Mouse (Mus musculus): Measurements from ENCODE around the gene Cep57. TPM values are rescaled to one million over a fixed set of nuclear protein-coding genes. Genes with fewer than 3 reads are reported as not detected.
A peak's percentile ranks its signal among the peaks of the same experiment; 100 is the strongest.

Gene Cep57
- polyA plus RNA-seq, 1 experiment from 2014 or later = 43.5 TPM

- Histone ChIP-seq H3K9ac (ENCODE audit: low read length) (no peak overlapping the region), H3K27me3 (ENCODE audit: control insufficient read depth, insufficient read depth, low read length) (no peaks in the 10 kb centered on the region), H3K36me3 (ENCODE audit: control insufficient read depth, insufficient read depth, low read length) (peaks cover 8% of the 10 kb centered on the region; the same call in 1 of the 2 replicates), H3K4me1 (ENCODE audit: control insufficient read depth, insufficient read depth, low read length) (no peaks in the 10 kb centered on the region), H3K27ac (ENCODE audit: low read length) (no peak overlapping the region), H3K4me2 (ENCODE audit: low read depth, low read length) (no peak overlapping the region), H3K9me3 (replicated peaks; ENCODE audit: control insufficient read depth, low read length) (no peaks in the 10 kb centered on the region), H3K4me3 (replicated peaks; ENCODE audit: low read length) (no peak overlapping the region)
- WGBS = 84% methylated on average over 3 of the region's 3 CpGs
- no peak for ATAC-seq (ENCODE audit: insufficient read depth, low FRiP score)
Observed at GRCm38 (mm10) chr9:13847591-13847990, 20.7 kb upstream of the Cep57 start.

GRCm38 (mm10) chr9:13836726-13837125 lies 9.8 kb upstream of the Cep57 start:
- no peaks in the 10 kb centered on the region for H3K4me1 ChIP-seq (ENCODE audit: control insufficient read depth, insufficient read depth, low read length)
- no peak overlapping the region for H3K27ac ChIP-seq (ENCODE audit: low read length)
- WGBS = 59% methylated on average over 2 of the region's 2 CpGs
- H3K4me3 ChIP-seq (replicated peaks; ENCODE audit: low read length) = no peak overlapping the region
- no peak for ATAC-seq (ENCODE audit: insufficient read depth, low FRiP score)
- no peaks in the 10 kb centered on the region for H3K27me3 ChIP-seq (ENCODE audit: control insufficient read depth, insufficient read depth, low read length)
- no peaks in the 10 kb centered on the region for H3K9me3 ChIP-seq (replicated peaks; ENCODE audit: control insufficient read depth, low read length)
- H3K9ac ChIP-seq (ENCODE audit: low read length) = no peak overlapping the region
- H3K36me3 ChIP-seq (ENCODE audit: control insufficient read depth, insufficient read depth, low read length) = peaks cover 31% of the 10 kb centered on the region
- no peak overlapping the region for H3K4me2 ChIP-seq (ENCODE audit: low read depth, low read length)

- peaks cover 29% of the 10 kb centered on the region for H3K36me3 ChIP-seq (ENCODE audit: control insufficient read depth, insufficient read depth, low read length)
- no peak overlapping the region for H3K9ac ChIP-seq (ENCODE audit: low read length)
- ATAC-seq (ENCODE audit: insufficient read depth, low FRiP score) = no peak
- no peak overlapping the region for H3K27ac ChIP-seq (ENCODE audit: low read length)
- 78% methylated on average over 3 of the region's 3 CpGs for WGBS
- no peaks in the 10 kb centered on the region for H3K9me3 ChIP-seq (replicated peaks; ENCODE audit: control insufficient read depth, low read length)
- H3K4me2 ChIP-seq (ENCODE audit: low read depth, low read length) = no peak overlapping the region
- H3K4me1 ChIP-seq (ENCODE audit: control insufficient read depth, insufficient read depth, low read length) = no peaks in the 10 kb centered on the region
- H3K4me3 ChIP-seq (replicated peaks; ENCODE audit: low read length) = no peak overlapping the region
- no peaks in the 10 kb centered on the region for H3K27me3 ChIP-seq (ENCODE audit: control insufficient read depth, insufficient read depth, low read length)
Observed at GRCm38 (mm10) chr9:13835256-13835655, 8.3 kb upstream of the Cep57 start.

GRCm38 (mm10) chr9:13828087-13828441 lies 1.2 kb upstream of the Cep57 start:
- peaks cover 13% of the 10 kb centered on the region for H3K4me1 ChIP-seq (ENCODE audit: control insufficient read depth, insufficient read depth, low read length)
- peaks cover 11% of the 10 kb centered on the region; the same call in 1 of the 2 replicates for H3K36me3 ChIP-seq (ENCODE audit: control insufficient read depth, insufficient read depth, low read length)
- WGBS = under 1% methylated on average over 23 of the region's 23 CpGs

GRCm38 (mm10) chr9:13827406-13828086 lies 639 bp upstream of the Cep57 start, which contains the start of gene Fam76b:
Gene Fam76b, plus strand, starts transcription at chr9:13827716.
- Histone ChIP-seq H3K9ac (ENCODE audit: low read length) (peak within 1 kb of the TSS; percentile 94), H3K4me2 (ENCODE audit: low read depth, low read length) (peak within 1 kb of the TSS; percentile 90), H3K36me3 (ENCODE audit: control insufficient read depth, insufficient read depth, low read length) (peaks cover 11% of the 10 kb centered on the region; the same call in 1 of the 2 replicates), H3K27me3 (ENCODE audit: control insufficient read depth, insufficient read depth, low read length) (no peaks in the 10 kb centered on the region), H3K4me1 (ENCODE audit: control insufficient read depth, insufficient read depth, low read length) (peaks cover 13% of the 10 kb centered on the region), H3K27ac (ENCODE audit: low read length) (peak within 1 kb of the TSS; percentile 99), H3K4me3 (replicated peaks; ENCODE audit: low read length) (peak within 1 kb of the TSS; percentile 87), H3K9me3 (replicated peaks; ENCODE audit: control insufficient read depth, low read length) (no peaks in the 10 kb centered on the region)
- under 1% methylated on average over 64 of the region's 67 CpGs for WGBS
- peak; percentile 94 for ATAC-seq (ENCODE audit: insufficient read depth, low FRiP score)

More at GRCm38 (mm10) chr9:13828087-13828441, 1.2 kb upstream of the Cep57 start:
- Histone ChIP-seq H3K9ac (ENCODE audit: low read length) (peak overlapping the region; percentile 92), H3K4me2 (ENCODE audit: low read depth, low read length) (peak overlapping the region; percentile 90), H3K27ac (ENCODE audit: low read length) (peak overlapping the region; percentile 95), H3K4me3 (replicated peaks; ENCODE audit: low read length) (peak overlapping the region; percentile 87), H3K9me3 (replicated peaks; ENCODE audit: control insufficient read depth, low read length) (no peaks in the 10 kb centered on the region), H3K27me3 (ENCODE audit: control insufficient read depth, insufficient read depth, low read length) (no peaks in the 10 kb centered on the region)
- ATAC-seq (ENCODE audit: insufficient read depth, low FRiP score) = peak; percentile 12

- Histone ChIP-seq H3K36me3 (ENCODE audit: control insufficient read depth, insufficient read depth, low read length) (peaks cover 5% of the 10 kb centered on the region; the same call in 1 of the 2 replicates), H3K4me2 (ENCODE audit: low read depth, low read length) (peak overlapping the region; percentile 79), H3K9me3 (replicated peaks; ENCODE audit: control insufficient read depth, low read length) (no peaks in the 10 kb centered on the region), H3K4me3 (replicated peaks; ENCODE audit: low read length) (peak overlapping the region; percentile 87), H3K27ac (ENCODE audit: low read length) (peak overlapping the region; percentile 99), H3K9ac (ENCODE audit: low read length) (peak overlapping the region; percentile 94), H3K4me1 (ENCODE audit: control insufficient read depth, insufficient read depth, low read length) (peaks cover 13% of the 10 kb centered on the region), H3K27me3 (ENCODE audit: control insufficient read depth, insufficient read depth, low read length) (no peaks in the 10 kb centered on the region)
- ATAC-seq (ENCODE audit: insufficient read depth, low FRiP score) = peak; percentile 14; the same call in 1 of the 2 replicates
- 0% methylated on average over 31 of the region's 31 CpGs for WGBS
Observed at GRCm38 (mm10) chr9:13826391-13826805, 509 bp downstream of the Cep57 start.

GRCm38 (mm10) chr9:13825896-13826295 lies 1.0 kb downstream of the Cep57 start:
- Histone ChIP-seq H3K4me1 (ENCODE audit: control insufficient read depth, insufficient read depth, low read length) (peaks cover 13% of the 10 kb centered on the region), H3K4me2 (ENCODE audit: low read depth, low read length) (peak overlapping the region; percentile 79), H3K36me3 (ENCODE audit: control insufficient read depth, insufficient read depth, low read length) (peaks cover under 1% of the 10 kb centered on the region; the same call in 1 of the 2 replicates), H3K9me3 (replicated peaks; ENCODE audit: control insufficient read depth, low read length) (no peaks in the 10 kb centered on the region), H3K9ac (ENCODE audit: low read length) (peak overlapping the region; percentile 94), H3K27ac (ENCODE audit: low read length) (peak overlapping the region; percentile 99), H3K4me3 (replicated peaks; ENCODE audit: low read length) (peak overlapping the region; percentile 87), H3K27me3 (ENCODE audit: control insufficient read depth, insufficient read depth, low read length) (no peaks in the 10 kb centered on the region)
- 1% methylated on average over 8 of the region's 8 CpGs for WGBS
- no peak for ATAC-seq (ENCODE audit: insufficient read depth, low FRiP score)

GRCm38 (mm10) chr9:13820774-13821173 lies 6.1 kb downstream of the Cep57 start:
- Histone ChIP-seq H3K9me3 (replicated peaks; ENCODE audit: control insufficient read depth, low read length) (no peaks in the 10 kb centered on the region), H3K36me3 (ENCODE audit: control insufficient read depth, insufficient read depth, low read length) (peaks cover 26% of the 10 kb centered on the region), H3K9ac (ENCODE audit: low read length) (no peak overlapping the region), H3K27ac (ENCODE audit: low read length) (no peak overlapping the region), H3K4me1 (ENCODE audit: control insufficient read depth, insufficient read depth, low read length) (peaks cover 8% of the 10 kb centered on the region), H3K4me2 (ENCODE audit: low read depth, low read length) (no peak overlapping the region), H3K27me3 (ENCODE audit: control insufficient read depth, insufficient read depth, low read length) (no peaks in the 10 kb centered on the region), H3K4me3 (replicated peaks; ENCODE audit: low read length) (no peak overlapping the region)
- 92% methylated on average over 3 of the region's 3 CpGs for WGBS
- ATAC-seq (ENCODE audit: insufficient read depth, low FRiP score) = no peak

- WGBS = 93% methylated on average over 9 of the region's 9 CpGs
Observed at GRCm38 (mm10) chr9:13818369-13818768, 8.5 kb downstream of the Cep57 start.

More at GRCm38 (mm10) chr9:13818369-13818768, 8.5 kb downstream of the Cep57 start:
- no peaks in the 10 kb centered on the region for H3K9me3 ChIP-seq (replicated peaks; ENCODE audit: control insufficient read depth, low read length)
- peaks cover 35% of the 10 kb centered on the region for H3K36me3 ChIP-seq (ENCODE audit: control insufficient read depth, insufficient read depth, low read length)
- H3K4me2 ChIP-seq (ENCODE audit: low read depth, low read length) = no peak overlapping the region
- H3K27me3 ChIP-seq (ENCODE audit: control insufficient read depth, insufficient read depth, low read length) = no peaks in the 10 kb centered on the region
- H3K9ac ChIP-seq (ENCODE audit: low read length) = no peak overlapping the region
- no peak overlapping the region for H3K27ac ChIP-seq (ENCODE audit: low read length)
- no peaks in the 10 kb centered on the region for H3K4me1 ChIP-seq (ENCODE audit: control insufficient read depth, insufficient read depth, low read length)
- no peak for ATAC-seq (ENCODE audit: insufficient read depth, low FRiP score)
- no peak overlapping the region for H3K4me3 ChIP-seq (replicated peaks; ENCODE audit: low read length)

Measured in stomach, embryonic 16.5 days (tissue).